Mouse (Mus musculus): ENCODE measurements around the gene Uap1l1. TPM values are rescaled to one million over a fixed set of nuclear protein-coding genes. Genes with fewer than 3 reads are reported as not detected.
A peak's percentile ranks its signal among the peaks of the same experiment; 100 is the strongest.
"Not testable (repeated sequence)": the region's sequence is repeated elsewhere in the genome, so short reads cannot be mapped to it uniquely, and the experiment has no call there.

The Uap1l1 gene
- 10 to 100 TPM; 20.0 to 23.1 TPM for total RNA-seq (2021)
- long read RNA-seq, experiment 1, transcript Uap1l1-201 (9 exons, 3,349 nt) = major isoform, 29 of 43 reads
- long read RNA-seq, experiment 1, partial matches to known transcripts = 0 of 43 reads
- long read RNA-seq, experiment 1, other reads (novel, unspliced or antisense) = 14 of 43 reads
- long read RNA-seq, experiment 2, transcript Uap1l1-201 (9 exons, 3,349 nt) = major isoform, 12 of 16 reads
- long read RNA-seq, experiment 2, partial matches to known transcripts = 0 of 16 reads
- long read RNA-seq, experiment 2, other reads (novel, unspliced or antisense) = 4 of 16 reads

DNA sequence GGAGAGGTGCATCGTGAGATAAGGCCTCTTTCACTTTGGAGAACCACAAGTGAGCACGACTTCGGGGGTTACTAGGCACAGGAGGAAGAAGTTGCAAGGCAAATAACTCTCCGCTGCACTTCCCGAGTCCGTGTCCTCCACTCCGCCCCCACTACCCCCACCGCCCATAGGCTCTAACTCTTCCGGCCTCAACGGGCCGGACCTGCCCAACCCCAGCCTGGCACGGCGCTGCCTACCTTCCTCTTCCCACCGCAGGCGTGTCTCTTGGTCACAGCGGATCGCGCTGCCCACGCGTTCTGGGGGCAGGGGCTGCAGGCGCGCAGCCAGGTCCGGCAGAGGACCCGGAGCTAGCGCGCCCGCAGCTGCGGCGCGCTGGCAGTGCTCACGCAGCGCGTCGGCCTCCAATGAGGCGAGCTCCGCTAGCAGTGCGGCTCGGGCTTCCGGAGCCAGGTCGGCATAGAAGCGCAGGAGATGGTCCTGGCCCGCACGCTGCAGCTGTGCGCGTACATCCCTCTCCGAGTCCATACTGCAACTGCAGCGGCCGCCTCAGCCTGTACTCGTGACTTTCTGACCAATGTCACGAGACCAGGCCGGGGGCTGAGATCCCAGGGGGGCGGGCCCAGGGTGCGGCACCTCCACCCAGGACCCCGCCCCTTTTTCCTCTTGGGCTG, at the start of gene Uap1l1:
Gene Uap1l1, minus strand, starts transcription at position 592 of the 671 bp plus-strand sequence.
- DNase-seq = peak; percentile 86 to 93

DNA sequence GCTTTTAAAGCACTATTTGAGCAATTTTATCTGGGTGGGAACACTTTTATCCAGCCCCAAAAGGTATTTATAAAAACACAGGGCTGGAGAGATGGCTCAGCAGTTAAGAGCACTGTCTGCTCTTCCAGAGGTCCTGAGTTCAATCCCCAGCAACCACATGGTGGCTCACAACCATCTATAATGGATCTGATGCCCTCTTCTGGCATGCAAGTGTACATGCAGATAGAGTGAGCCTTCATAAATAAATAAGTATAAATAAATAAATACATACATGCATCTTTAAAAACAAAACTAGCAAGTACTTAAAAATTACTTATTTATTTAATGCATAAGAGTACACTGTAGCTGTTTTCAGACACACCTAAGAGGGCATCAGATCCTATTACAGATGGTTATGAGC, 48.0 kb upstream of the Uap1l1 start:
- not testable (repeated sequence) for DNase-seq

DNA sequence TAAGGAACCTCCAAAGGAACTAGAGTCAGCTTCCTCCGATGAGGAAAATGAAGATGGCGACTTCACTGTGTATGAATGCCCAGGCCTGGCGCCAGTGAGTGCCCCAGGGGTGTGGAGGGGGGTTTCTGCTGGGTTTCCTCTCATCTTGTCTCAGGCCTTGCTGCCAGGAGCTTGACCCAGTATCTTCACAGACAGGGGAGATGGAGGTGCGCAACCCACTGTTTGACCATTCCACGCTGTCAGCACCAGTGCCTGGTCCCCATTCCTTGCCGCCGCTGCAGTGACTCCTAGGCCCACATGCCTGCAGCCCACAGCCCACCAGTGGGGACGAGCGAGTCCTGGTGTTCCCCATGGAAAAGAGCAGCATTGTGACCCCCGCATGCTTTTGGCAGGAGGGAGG, 43.4 kb upstream of the Uap1l1 start:
- no peak for DNase-seq

DNA sequence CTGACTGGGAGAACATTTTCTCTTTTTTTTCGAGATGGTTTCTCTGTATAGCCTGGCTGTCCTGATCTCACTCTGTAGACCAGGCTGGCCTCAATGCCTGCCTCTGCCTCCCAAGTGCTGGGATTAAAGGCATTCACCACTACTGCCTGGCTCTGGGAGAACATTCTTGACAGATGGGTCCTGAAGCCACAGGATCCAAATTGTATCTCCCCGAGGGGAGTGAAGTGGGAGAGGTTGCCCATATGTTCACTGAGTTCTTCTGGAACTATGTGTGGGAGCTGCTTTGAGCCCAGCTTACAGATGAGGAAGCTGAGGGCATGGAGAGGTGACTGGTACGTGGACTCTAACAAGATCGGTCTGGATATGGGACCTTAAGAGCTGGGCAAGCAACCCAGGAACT, 38.5 kb upstream of the Uap1l1 start:
- DNase-seq = no peak

DNA sequence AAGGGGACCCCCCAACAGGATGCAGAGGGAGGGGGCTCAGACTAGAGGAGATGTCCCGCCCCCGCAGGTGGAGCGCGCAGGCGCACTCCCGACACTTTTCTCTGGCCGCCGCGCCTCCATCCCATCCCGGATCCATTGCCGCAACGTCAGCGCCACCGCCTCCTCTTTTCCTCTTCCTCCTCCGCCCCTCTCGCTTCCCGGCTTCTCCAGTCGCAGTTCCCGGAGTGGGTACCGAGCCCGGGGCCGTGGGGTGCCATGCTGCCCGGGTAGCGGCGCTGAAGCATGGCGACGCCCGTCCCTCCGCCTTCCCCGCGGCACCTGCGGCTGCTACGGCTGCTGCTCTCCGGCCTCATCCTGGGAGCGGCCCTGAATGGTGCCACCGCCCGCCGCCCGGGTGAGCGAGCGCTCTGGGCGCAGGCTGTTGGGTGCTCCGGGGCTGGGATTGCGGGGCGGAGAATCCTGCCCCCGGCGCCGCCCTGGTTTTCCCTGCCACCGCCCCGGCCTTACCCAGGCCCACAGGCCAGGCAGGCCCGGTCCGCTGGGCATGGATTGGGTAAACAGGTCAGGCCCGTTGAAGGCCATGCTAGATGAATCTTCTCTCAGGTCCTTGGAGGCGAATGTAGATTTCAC, 37.6 kb upstream of the Uap1l1 start:
- DNase-seq = peak; percentile 84 to 86

DNA sequence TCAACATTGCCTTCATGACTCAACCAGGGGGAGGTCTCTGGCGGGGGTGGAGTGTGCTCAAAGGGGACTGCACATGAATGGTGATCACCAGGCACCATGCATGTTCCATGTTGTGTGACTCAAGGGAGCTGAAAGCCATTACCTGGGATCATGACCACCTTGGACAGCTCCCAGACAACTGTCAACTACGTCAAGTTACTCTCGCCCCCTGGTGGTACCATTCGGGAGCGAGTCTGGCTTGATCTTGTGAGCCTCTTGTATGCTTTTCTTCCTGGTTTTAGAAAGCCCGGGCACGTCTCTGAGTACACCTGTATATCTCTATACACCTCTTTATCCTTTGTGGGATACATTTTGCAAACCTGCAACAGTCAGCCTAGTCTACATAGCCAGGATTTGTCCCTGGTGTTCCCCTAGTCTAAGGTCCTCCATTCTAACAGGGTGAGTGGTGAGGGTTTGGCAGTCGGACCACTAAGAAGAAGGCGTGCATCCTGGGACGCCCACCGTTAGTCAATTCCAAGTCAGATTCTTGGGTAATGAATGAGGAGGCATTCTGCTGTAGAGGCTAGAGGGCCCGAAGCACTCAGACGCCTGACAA, 37.0 kb upstream of the Uap1l1 start:
- DNase-seq = peak; percentile 68 to 80

DNA sequence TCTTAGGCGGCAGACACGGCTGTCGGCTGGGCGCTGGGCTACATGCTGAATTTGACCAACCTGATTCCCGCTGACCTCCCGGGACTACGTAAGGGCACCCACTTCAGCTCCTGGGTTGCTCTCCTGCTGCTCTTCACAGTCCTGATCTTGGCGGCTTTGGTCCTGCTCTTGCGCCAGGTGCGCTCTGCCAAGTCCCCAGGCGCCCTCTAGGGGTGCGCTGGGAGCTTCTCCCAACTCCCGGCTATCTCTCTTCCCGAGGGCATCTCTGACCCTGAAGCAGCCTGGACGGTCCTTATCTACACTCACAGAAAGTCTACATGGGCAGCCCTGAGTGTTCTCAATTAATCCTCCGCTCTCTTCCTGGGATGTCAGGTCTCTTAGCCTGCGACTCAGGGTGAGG, 35.3 kb upstream of the Uap1l1 start:
- peak; percentile 78 to 87 for DNase-seq

DNA sequence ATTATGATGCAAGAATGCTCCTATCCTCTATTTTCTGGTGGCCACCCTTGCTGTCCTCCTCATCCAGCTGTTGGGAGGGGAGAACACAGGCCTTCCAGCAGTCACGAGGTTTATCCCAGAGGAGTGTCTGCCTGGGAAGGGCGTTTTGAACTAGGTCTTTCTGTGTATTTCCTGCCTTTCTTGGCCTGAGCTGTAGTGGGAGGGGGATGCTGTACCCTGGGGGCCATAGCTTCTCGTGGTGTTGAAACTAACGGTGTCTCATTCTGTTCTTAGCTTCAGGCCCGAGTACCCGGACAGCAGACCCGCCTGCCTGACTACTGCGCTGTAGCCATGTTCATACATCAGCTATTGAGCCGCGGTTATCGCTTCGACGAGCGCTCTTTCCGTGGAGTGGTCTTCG, 34.8 kb upstream of the Uap1l1 start:
- DNase-seq = no peak

DNA sequence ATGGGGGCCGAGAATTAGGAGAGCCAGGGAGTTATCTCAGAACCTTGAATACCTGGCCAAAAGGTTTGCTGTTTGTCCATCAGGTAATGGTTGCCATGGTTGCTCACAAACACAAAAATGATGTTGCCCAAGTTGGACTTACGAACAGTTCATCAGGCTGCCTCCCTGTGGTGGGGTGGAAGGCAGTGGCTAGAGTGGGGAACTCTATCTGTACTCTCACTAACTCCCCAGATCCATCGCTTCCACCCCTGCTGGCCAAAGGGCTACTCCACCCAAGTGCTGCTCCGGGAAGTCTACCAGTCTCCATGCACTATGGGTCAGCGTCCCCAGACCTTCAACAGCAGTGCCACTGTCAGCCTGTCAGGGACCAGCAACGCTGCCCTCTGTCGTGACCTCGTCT, 33.6 kb upstream of the Uap1l1 start, which contains the start of gene Npdc1:
Gene Npdc1, plus strand, starts transcription at position 301 of the 400 bp plus-strand sequence.
- no peak for DNase-seq

DNA sequence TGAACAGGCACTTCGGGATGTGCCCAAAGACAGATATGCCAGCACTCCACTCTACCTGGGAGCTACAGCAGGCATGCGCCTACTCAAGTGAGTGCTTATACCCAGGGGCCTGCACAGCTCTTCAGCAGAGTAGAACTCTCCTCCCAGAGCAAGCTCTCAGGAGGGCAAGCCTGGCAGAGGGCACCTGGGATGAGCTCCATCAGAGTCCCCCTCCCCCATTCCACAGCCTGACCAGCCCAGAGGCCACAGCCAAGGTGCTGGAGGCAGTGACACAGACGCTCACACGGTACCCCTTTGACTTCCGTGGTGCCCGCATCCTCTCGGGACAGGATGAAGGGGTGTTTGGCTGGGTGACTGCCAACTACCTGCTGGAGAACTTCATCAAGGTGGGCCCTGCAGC, 32.6 kb upstream of the Uap1l1 start:
- no peak for DNase-seq

DNA sequence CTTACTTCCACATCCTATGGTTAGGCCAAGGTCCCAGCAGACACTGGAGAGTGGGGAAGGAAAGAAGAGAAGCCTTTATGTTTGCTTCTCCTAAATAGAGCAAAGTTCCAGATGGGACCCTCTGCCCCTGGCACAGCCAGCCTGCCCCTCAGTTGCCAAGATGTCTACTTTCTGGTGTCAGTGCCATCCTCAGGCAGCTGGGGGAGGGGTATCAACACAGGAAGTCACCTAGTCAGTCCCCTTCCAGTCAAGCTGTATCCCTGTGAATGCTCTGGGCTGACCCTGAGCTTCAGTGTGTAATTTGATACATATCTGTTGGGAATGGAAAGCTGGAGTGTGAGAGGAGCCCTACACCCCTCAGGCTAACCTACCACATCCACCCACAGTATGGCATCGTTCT, 31.5 kb upstream of the Uap1l1 start:
- no peak for DNase-seq

DNA sequence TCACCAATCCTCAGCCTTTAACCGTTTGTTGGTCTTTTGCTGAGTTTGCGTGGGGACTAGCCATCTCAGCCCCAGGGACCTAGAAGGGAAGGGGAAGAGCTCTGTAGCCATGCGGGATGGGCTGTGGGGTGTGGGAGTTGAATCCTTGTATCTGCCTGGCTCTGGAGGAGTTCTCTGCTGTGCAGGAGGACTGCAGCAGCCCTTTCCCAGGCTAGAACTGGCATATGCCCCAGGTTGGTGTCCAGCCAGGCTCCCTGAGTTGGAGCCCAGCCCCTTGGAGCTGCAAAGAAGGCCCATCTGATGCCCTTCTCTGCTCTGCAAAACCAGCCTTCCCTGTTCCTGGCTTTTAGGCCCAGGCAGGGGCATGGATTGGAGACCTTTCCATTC, 31.1 kb upstream of the Uap1l1 start:
- no peak for DNase-seq

DNA sequence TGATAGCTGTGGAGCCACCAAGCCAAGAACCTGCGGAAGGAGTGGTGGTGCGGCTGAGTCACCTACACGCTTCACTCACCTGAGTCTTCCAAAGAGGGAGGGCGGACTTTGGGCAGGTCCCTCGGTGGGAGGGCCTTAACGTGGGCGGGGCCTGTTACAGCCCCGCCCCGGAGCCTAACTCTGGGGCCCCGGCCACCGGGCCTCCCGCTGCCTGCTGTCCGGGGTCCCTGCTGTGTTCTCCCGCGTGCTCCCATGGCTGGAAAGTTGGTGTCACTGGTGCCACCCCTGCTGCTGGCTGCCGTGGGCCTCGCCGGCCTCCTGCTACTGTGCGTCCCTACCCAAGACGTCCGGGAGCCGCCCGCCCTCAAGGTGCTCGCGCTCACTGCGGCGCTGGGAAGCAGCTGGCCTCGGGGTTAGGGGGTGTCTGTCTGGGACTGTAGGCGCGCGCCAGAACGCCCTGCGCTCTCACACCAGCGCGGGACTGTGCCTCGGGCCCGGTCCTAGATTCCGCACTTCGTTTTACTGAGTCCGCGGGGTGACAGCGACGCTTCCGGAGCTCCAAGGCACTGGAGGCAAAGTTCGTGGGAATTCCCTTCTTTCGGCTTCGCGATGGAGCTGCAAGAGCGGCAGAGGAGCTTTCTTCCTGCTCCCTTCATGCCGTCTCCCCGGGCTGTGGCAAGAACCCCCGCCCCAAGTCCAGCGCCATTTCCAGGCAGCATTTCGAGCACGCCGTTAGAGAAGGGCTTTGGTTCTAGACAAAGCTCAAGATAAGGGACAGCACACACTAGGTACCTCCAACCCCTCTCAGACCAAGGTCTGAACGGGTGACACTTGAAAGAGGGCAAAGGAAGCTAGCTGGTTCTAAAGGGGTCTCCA, 30.5 kb upstream of the Uap1l1 start, which contains the start of gene Entpd2:
Gene Entpd2, plus strand, starts transcription at position 154 of the 876 bp plus-strand sequence.
- peak; percentile 39 to 50 for DNase-seq

DNA sequence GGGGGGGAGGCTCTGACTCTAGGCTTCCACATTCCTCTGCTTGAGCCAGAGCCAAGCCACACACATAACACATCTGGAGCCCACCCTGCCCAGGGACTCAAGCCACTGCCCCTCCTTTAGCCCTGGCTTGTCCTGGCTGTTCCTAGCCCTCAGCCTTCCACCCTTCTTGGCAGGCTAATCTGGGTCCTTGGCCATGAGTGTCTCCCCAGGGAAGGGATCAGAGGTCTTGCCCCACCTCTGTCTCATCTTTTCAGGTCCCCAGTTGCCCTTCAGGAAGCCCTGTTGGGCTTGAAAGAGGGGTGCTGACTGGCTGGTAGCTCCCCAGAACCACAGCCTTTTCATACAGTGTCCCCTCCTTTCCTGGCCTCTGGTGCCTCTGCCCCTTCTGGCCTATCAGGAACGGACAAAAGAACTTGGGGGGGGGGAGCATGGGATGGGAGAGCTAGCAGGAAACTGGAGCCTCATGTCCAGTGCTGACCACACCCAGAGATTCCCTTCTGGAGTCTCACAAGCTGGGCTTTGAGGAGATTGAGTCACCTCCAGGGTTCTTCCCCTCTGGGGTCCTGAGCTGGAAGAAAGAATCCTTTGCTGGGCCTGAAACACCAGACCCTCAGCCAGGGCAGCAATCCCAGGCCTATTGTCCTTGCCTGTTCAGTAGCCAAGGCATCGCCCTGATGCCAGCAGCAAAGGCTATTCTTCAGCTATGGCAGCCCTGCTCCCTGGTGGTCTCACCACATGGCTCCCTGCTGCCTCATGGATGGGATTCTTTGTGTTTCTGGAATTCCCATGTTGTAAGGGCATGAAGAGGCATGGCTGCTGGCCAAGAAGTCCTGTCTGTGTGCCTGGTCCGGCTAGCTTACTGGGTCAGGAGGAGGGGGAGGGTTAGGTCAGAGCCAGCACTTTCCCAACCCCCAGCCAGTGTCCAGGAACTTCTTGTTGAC, 29.1 kb upstream of the Uap1l1 start:
- no peak for DNase-seq

DNA sequence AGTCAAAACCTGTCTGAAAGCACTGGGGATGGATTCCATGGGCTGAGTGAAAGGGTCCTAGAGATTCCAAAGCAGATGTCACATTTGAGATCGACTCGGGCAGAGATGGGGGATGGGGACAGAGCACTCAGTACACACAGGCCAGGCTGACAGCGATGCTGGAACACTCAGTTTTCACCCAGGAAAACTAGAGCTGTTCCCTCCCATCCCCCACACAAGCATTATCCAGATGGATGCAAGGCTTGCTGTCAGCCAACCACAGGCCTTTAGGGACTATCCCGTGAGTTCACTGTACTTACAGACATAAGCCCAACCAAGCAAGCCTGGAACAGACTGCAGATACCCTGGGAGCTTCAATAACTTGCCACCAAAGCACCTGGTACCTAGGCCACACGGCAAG, 25.8 kb upstream of the Uap1l1 start:
- no peak for DNase-seq

DNA sequence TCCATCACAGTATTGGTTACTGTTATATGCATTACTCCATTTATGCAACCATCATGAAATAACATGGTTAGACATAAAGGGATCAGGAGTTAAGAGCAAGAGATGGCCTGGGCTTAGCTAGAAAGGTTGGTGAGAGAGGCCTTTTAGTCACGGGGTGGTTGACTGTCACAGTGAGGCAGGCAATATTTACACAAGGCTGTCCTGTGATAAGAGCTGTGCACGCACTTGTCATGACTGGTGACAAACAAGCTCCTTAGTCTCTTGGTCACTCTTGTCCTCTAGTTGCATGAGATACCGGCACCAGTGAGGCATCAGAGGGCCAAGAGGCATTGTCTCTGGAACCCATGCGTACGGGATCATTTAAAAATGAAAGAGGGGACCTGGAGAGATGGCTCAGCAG, 19.0 kb upstream of the Uap1l1 start:
- no peak for DNase-seq

DNA sequence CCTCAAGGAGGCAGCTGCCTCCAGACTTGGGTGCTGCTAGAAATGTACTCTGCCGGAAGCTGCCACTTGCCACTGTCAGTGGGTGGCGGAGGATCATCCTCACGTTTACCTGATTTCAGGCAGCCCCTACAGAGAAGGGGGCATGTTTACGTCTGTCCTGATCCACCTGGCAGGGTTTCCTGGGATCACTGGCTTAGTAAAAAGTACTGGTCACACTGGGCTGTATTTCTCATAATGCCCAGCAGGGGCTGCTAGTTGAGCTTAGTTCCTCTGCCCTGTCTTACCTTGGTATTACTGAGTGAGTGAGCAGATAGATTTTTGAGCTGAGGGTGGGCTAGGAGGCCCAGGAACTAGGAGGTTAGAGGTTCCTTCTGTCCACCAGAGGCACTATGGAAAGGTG, 11.1 kb upstream of the Uap1l1 start:
- DNase-seq = peak; percentile 47 to 73

DNA sequence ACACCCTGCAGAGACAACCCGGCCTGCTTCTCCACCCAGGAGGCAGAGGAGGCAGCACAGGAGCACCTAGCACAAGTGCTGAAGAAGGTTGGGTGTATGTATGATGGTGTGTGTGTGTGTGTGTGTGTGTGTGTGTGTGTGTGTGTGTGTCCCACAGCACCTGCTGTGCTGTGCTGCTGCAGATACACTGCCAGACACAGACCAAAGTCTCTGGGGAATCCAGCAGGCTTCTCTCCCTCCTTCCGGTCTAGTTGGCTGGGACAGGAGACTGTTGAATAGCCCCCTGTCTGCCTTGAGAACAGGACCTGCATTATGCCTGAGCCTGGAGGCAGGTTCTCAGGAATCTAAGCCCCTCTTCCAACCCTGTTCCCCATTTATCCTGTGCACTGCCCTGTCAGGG, 7.9 kb upstream of the Uap1l1 start:
- DNase-seq = no peak

DNA sequence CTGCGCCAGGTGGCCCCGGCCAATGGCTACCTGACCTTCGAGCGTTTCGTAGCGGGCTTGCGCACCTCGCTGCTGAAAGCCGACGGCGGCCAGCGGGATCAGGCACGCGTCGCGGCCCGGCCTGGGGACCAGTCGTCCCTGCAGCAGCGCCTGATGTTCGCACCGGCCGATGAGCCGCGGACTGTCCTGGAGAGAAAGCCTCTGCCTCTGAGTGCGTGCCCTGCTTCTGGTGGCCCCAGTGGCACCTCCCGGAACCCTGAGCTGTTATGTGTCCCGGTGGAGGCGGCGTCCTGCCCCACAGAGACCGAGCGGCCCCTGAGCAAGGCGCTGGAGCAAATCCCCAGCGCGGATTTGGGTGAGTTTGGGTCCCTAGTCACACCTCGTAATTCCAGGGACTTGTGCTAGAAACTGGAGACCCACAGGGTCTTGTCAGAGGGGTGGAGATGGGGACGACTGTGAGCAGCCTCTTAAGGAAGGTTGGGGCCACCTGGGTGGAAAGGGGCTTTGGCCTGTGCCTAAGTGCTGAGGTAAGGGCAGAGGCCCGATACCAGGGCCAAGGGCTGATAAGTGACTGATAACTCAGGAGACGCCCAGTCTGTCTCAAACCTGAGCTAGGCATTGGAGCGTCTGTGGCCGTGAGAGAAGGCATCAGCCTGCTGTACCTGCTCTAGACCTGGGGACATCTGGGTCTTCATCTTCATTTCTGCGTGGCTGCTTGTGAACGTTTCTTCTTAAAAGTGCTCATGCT, 7.3 kb upstream of the Uap1l1 start:
- DNase-seq = no peak
